Mouse (Mus musculus): ENCODE data around the gene Gpr75. TPM values are rescaled to one million over a fixed set of nuclear protein-coding genes. Genes with fewer than 3 reads are reported as not detected.

The Gpr75 gene
- total RNA-seq (2021) = 1.5 and 2.1 TPM in 2 replicates
- long read RNA-seq, partial matches to known transcripts = 1 of 2 reads
- long read RNA-seq, other reads (novel, unspliced or antisense) = 1 of 2 reads

DNA sequence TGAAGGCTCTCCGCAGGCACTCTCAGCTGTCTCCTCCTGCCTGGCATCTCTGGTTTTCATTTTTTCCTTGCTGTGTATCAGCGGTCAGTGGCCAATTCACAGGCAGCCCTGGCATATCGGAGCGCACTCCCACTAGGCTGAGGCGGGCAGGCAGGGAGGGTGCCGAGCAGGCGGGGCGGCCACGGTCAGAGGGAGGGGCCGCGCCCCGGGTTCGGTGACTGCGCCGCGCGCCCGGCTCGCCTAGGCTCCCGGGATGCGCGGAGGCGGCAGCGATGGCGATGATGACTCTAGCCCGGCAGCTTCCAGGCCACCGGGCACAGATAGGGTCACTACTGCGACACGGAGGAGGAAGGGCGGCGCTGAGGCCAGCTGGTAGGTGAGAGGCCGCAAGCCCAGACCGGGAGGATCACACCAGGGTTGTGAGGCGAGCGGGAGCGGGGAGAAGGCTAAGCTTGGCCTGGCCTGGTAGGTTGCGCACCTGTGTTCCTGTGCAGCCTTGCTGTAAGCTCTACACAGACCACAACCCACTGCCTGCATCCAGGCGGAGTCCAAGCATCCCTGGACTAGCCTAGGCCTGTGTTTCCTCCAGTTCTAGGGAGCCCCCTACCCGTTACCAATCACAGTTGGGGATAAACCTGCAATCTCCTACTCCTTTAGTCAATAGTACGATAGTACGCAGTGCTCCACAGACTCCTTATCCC is at the start of gene Gpr75, which contains the start of gene Asb3:
Gene Gpr75 (plus strand): TSS at position 188 of the 701 bp plus-strand sequence.
Gene Asb3 (plus strand): TSS at position 246 of the 701 bp plus-strand sequence.
- DNase-seq = peak; percentile 84

DNA sequence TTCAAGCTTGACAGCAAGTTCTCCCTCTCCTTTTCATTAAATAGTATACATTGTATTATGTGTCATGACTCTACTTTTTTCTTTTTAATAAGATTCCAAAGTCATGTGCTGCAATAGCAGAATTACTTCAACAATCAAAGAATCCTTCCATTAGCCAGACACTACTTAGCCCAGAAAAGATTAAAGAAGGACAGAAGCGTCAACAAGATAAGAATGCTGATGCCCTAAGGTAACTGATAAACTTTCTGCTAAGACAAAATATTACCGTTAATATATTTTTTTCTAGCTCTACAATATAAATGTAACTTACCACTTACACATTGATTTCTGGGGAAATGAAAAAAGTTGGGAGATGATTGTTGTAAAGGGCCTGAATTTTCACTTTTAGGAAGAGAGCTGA is 46.4 kb upstream of the Gpr75 start:
- DNase-seq = no peak

DNA sequence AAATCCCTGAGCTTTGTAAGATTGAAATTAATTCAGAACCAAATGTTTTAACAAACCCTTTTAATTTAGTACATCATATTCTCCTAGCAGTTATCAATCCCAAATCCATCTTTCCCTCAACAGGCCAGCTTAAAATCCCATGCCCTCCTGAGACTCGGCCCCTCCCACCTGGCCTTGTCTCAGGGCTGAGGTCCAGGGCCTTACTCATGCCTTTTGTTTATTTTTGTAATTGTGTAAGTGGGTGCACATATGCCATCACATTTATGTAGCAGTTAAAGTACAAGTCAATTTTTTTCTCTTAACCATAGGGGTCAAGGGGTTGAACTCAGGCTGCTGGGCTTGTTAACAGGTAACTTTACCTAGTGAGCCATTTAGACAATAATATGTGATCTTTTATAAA is 40.8 kb upstream of the Gpr75 start:
- DNase-seq = peak; percentile 8

DNA sequence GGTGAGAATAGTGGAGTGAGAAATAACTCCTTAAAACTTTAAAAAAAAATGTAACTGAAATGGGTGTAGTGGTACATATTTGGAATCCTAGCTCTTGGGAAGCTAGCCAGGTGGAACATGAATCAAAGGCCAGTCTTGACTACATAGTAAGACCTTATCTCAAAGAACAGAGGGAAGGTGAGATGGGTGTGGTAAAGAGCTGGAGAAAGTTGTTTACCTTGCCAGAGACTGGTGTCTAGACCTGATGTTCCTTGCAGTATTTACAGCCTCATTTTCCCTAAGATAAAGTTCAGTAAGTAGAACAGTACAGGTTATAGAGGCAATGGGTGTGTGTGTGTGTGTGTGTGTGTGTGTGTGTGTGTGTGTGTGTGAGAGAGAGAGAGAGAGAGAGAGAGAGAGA is 12.7 kb upstream of the Gpr75 start:
- DNase-seq = no peak

DNA sequence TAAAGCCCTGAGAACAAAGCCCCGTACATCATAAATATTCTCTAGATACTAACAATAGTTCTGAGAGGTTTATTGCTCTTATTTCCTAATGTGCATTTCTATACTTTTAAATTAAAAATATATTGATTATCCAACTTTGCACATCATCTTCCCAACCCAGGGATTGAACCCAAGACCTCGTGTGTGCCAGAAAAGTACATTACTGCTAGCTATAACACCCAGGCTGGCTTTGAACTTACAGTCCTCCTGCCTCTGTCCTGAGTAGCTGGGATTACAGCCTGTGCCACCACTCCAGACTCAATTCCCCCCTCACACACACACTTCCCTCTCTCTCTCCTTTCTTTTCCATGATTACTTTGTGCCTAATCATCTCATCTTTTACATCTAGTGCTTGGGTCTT is 3.0 kb downstream of the Gpr75 start:
- no peak for DNase-seq

DNA sequence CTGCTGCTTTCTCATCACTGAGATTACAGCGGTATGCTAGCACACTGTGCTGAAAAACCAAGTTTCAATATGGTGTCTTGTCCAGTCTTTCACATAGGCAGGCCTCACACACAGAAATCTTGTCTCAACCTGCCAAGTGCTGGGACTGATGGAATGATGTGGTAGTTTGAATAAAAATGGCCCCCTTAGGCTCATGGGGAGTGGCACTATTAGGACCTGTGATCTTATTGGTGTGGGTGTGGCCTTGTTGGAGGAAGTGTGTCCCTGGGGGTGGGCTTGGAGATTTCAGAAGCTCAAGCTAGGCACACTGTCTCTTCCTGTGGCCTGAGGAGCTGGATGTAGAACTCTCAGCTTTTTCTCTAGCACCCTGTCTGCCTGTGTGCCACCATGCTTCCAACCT is 11.0 kb downstream of the Gpr75 start:
- DNase-seq = no peak

DNA sequence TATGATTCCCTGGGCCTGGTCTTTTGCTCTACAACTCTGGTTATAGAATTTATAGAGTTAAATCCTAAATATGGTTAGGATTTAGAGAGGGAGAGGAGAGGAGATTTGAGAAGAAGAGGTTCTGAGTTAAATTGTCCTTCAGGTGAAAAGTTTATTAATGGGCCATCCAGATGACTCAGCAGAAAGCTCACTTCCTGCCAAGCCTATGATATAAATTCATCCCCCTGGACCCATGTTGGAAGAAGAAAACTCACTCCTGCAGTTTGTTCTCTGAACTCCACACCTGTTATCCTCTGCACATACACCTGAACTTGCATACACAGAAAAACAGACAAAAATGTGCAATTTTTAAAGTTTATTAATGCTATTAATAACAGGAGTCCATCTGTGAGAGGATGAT is 14.2 kb downstream of the Gpr75 start:
- DNase-seq = no peak

DNA sequence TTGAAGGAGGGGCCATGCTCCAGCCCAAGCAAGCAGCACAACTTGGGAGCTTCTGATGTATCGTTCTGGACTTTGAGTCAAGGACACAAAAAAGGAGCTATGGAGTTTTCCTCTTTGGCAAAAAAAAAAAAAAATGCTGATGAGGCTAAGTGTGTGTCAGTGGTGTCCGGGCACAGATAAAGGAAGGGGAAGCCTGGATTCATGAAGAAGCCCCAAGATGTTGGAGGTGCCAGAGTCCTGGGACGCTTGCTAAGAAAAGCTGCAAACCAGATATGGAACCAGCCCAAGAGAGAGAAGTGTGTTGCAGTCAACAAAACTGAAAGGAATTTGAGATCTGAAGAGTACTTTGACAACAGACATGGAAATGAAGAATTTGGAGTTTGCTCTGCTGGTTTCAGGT is 27.2 kb downstream of the Gpr75 start:
- no peak for DNase-seq

DNA sequence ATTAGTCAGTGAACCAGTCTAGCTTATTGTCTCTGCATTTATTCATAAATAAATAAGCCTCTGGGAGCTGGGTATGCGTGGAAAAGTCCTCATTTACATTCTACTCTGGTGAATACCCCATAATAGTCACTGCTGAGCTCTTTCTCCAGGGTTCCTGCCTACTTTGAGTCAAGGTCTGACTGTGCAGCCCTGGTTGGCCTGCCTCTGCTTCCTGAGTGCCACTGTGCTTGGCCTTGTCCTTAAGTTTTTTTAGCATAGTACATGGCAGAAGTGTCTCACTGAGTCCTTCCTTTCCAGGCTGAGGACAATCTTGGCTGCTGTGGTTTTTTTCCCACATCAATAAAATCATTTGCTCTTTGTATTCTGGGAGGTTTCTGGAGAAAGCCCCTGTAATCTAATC is 35.5 kb downstream of the Gpr75 start:
- peak; percentile 27 for DNase-seq

DNA sequence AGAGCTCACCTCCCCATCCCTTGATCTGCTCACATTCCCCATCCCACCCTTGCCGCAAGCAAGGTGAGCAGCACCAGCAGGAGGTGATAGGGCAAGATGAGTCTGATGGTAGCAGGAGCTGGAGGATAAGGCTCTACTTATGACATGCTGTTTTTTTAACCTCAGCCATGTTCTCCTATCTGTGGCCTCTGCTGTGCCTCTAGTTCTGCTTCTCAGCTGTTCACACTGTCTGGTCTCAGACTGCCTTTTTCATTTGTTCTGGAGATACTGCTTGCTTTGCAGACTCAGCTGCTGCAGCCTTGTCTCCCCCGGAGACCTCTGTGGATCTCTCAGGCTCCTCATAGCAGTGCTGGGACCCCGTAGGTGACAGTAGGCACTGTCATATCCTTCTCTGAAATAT is 38.1 kb downstream of the Gpr75 start:
- DNase-seq = no peak

DNA sequence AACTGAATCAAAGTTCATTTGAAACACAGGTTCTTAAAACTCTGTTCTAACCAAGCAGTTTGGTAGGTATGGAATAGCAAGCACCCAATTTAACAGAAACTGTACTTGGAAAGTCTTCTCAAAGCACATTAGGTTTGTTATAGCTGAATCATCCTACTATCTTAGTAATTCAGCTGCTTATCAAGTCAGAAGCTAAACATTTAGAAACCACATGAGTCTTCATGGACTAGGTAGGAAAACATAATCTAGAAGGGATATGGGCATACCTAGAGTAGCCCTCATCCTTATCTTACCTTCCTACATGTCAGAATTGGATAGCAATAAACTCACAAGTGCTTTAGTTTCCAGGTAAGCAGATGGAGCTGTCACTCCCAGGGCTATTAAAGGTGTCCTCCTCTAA is 42.9 kb downstream of the Gpr75 start:
- DNase-seq = no peak

DNA sequence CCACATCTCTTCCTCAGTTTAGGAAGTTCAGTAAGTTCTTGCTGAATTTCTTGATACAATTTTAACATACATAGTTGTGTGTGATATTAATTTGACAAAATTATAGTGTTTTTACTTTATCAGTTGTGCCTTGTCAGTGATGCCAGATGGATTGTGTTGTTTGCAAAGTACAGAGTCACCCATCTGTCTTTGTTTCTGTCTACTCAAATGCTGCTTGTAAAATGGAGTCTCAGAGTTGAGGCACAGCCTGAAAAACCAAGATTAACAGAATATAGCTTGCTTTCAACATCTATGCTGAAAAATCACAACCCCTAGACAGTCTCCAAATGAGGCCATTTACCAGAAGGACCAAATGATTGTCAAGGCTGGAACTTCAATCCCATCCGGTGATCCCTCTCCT is 43.3 kb downstream of the Gpr75 start:
- no peak for DNase-seq

Other genes starting within 250 kb of the Gpr75 start
- 32.0 and 48.7 TPM in 2 replicates for gene Acyp2, start 235.8 kb upstream of the Gpr75 start, total RNA-seq (2021)
- gene Psme4, start 113.6 kb upstream of the Gpr75 start, total RNA-seq (2021) = 77.5 and 80.9 TPM in 2 replicates
- 13.1 and 15.9 TPM in 2 replicates for gene Asb3, start 58 bp downstream of the Gpr75 start, total RNA-seq (2021)
- gene Erlec1, start 69.0 kb downstream of the Gpr75 start, total RNA-seq (2021) = 66.4 and 69.9 TPM in 2 replicates
- gene Chac2, start 101.0 kb downstream of the Gpr75 start, total RNA-seq (2021) = 9.3 and 12.1 TPM in 2 replicates